Mouse (Mus musculus) liver, embryonic 12.5 days (tissue): ENCODE data around the gene Ptpn14. TPM values are rescaled to one million over a fixed set of nuclear protein-coding genes. Genes with fewer than 3 reads are reported as not detected.
A peak's percentile ranks its signal among the peaks of the same experiment; 100 is the strongest.

ENCODE experiments used
- ATAC-seq: fragments of 200-750 bp; cut with Nextera tagmentation; 2 replicates; pipeline ENCODE4 v1.8.0; 2017; ENCODE audit warnings: moderate number of reproducible peaks, mild to moderate bottlenecking, moderate library complexity
- H3K27ac ChIP-seq: fragments of 300-500 bp; sonication (generic); 2 replicates; pipeline ENCODE4 v1.5.1; 2016; ENCODE audit warnings: mild to moderate bottlenecking
- H3K27me3 ChIP-seq: fragments of 300-500 bp; sonication (generic); replicated peaks from 2 replicates; pipeline ENCODE4 v1.6.1; 2016; ENCODE audit warnings: mild to moderate bottlenecking, moderate library complexity
- H3K36me3 ChIP-seq: fragments of 300-500 bp; sonication (generic); 2 replicates; pipeline ENCODE4 v1.6.1; 2016; ENCODE audit warnings: mild to moderate bottlenecking, moderate library complexity
- H3K4me1 ChIP-seq: fragments of 300-500 bp; sonication (generic); 2 replicates; pipeline ENCODE4 v1.6.1; 2016
- H3K4me2 ChIP-seq: fragments of 300-500 bp; sonication (generic); 2 replicates; pipeline ENCODE4 v1.6.1; 2016; ENCODE audit warnings: mild to moderate bottlenecking, moderate library complexity
- H3K4me3 ChIP-seq: fragments of 300-500 bp; sonication (generic); 2 replicates; pipeline ENCODE4 v1.5.1; 2016; ENCODE audit warnings: mild to moderate bottlenecking, moderate library complexity
- H3K9ac ChIP-seq: fragments of 300-500 bp; sonication (generic); 2 replicates; pipeline ENCODE4 v1.6.1; 2016; ENCODE audit warnings: mild to moderate bottlenecking, moderate library complexity
- H3K9me3 ChIP-seq: fragments of 300-500 bp; sonication (generic); replicated peaks from 2 replicates; pipeline ENCODE4 v1.6.1; 2016; ENCODE audit warnings: mild to moderate bottlenecking, moderate library complexity
- WGBS: fragments of 180-500 bp; shearing (Covaris S2); methylation state at CpG from one replicate; pipeline ENCODE4 v1.1.7; 2016; ENCODE audit not compliant: insufficient replicate concordance; 5-methylcytosine and 5-hydroxymethylcytosine counted together
- polyA plus RNA-seq: library from polyadenylated mRNA; unstranded; fragments of >200 nt; fragmentation: Nextera tagmentation; extraction: Ambion mirVana; gene quantifications from 2 replicates; pipeline ENCODE4 v1.2.1, GENCODE M21; 2016

The Ptpn14 gene
- polyA plus RNA-seq, 1 experiment from 2014 or later: 0.70 TPM

- Histone ChIP-seq H3K36me3 (no peaks in the 10 kb centered on the region), H3K9me3 (no peaks in the 10 kb centered on the region), H3K27me3 (no peaks in the 10 kb centered on the region), H3K9ac (no peak overlapping the region), H3K27ac (no peak overlapping the region), H3K4me2 (no peak overlapping the region), H3K4me1 (peaks cover 17% of the 10 kb centered on the region), H3K4me3 (no peak overlapping the region)
- 71% methylated on average over 13 of the region's 13 CpGs for WGBS
- no peak for ATAC-seq
Measured at GRCm38 (mm10) chr1:189800211-189800961, 72.3 kb downstream of the Ptpn14 start.

DNA sequence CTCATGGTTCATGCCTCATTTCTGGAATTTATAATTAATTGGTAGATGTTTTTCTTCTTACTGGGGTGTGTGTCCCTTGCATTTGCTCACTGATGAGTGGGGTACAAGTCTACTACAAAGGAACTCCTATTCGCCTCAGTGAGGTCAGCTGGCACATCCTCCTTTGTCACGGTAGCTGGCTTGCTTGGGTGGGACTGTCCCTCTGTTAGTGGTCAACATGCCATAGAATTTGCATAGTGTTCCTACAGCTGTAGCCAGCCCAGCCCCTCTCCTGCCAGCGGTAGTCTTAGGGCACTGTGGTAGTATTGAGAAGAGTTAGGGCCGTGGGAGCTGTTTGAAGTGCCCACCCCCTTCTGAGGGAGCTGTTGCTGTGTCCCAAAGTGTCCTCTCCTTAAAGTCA is 73.2 kb downstream of the Ptpn14 start:
- no peak for ATAC-seq
- 84% methylated on average over 4 of the region's 4 CpGs for WGBS
- Histone ChIP-seq H3K27ac (no peak overlapping the region), H3K4me2 (no peak overlapping the region), H3K4me1 (peaks cover 10% of the 10 kb centered on the region), H3K27me3 (no peaks in the 10 kb centered on the region), H3K36me3 (no peaks in the 10 kb centered on the region), H3K9ac (no peak overlapping the region), H3K4me3 (no peak overlapping the region), H3K9me3 (no peaks in the 10 kb centered on the region)

DNA sequence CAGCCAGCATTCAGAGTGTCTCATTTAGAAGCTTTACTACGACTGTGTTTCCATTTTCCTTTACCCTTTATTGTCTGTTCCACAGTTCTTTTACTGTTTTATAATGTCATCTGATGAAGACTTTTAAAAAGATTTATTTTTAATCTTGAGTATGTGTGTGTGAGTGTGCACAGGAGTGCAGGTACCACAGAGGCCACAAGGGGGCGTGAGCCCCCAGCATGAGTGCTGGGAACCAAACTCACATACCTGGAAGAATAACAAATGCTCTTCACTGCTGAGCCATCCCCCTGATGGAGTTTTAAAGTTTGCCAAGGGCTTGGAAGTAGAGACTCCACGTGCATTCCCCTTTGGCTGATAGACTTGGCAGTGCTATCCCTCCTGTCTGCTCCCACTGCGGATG is 74.5 kb downstream of the Ptpn14 start:
- H3K9ac ChIP-seq: no peak overlapping the region
- H3K27ac ChIP-seq: no peak overlapping the region
- H3K27me3 ChIP-seq: no peaks in the 10 kb centered on the region
- H3K4me2 ChIP-seq: no peak overlapping the region
- no peak overlapping the region for H3K4me3 ChIP-seq
- ATAC-seq: no peak
- 79% methylated on average over 4 of the region's 4 CpGs for WGBS
- no peaks in the 10 kb centered on the region for H3K9me3 ChIP-seq
- no peaks in the 10 kb centered on the region for H3K36me3 ChIP-seq
- peaks cover 19% of the 10 kb centered on the region for H3K4me1 ChIP-seq

GRCm38 (mm10) chr1:189803742-189804141 is 75.7 kb downstream of the Ptpn14 start:
- Histone ChIP-seq H3K27ac (no peak overlapping the region), H3K9me3 (no peaks in the 10 kb centered on the region), H3K4me3 (no peak overlapping the region), H3K27me3 (no peaks in the 10 kb centered on the region), H3K4me2 (no peak overlapping the region), H3K36me3 (no peaks in the 10 kb centered on the region), H3K9ac (no peak overlapping the region), H3K4me1 (peaks cover 30% of the 10 kb centered on the region)
- ATAC-seq: no peak
- WGBS: 86% methylated on average over 11 of the region's 11 CpGs

GRCm38 (mm10) chr1:189806533-189807297 is 78.6 kb downstream of the Ptpn14 start:
- Histone ChIP-seq H3K36me3 (no peaks in the 10 kb centered on the region), H3K4me2 (no peak overlapping the region), H3K9me3 (no peaks in the 10 kb centered on the region), H3K9ac (no peak overlapping the region), H3K27ac (0 out of 2 replicates have a peak overlapping the region, but pooled peaks have one; percentile 5), H3K4me1 (peaks cover 26% of the 10 kb centered on the region), H3K27me3 (no peaks in the 10 kb centered on the region), H3K4me3 (no peak overlapping the region)
- ATAC-seq: no peak
- WGBS: 44% methylated on average over 13 of the region's 13 CpGs

- no peaks in the 10 kb centered on the region for H3K27me3 ChIP-seq
- no peak overlapping the region for H3K4me2 ChIP-seq
- H3K36me3 ChIP-seq: no peaks in the 10 kb centered on the region
- H3K9ac ChIP-seq: no peak overlapping the region
- H3K27ac ChIP-seq: peak overlapping the region; percentile 57; the same call in 1 of the 2 replicates
- H3K4me3 ChIP-seq: no peak overlapping the region
- peak; percentile 29 for ATAC-seq
- WGBS: 72% methylated on average over 6 of the region's 6 CpGs
- no peaks in the 10 kb centered on the region for H3K9me3 ChIP-seq
- H3K4me1 ChIP-seq: peaks cover 36% of the 10 kb centered on the region
Measured at GRCm38 (mm10) chr1:189808015-189808414, 79.9 kb downstream of the Ptpn14 start.

GRCm38 (mm10) chr1:189808453-189808852 is 80.4 kb downstream of the Ptpn14 start:
- H3K27ac ChIP-seq: peak overlapping the region; percentile 57

DNA sequence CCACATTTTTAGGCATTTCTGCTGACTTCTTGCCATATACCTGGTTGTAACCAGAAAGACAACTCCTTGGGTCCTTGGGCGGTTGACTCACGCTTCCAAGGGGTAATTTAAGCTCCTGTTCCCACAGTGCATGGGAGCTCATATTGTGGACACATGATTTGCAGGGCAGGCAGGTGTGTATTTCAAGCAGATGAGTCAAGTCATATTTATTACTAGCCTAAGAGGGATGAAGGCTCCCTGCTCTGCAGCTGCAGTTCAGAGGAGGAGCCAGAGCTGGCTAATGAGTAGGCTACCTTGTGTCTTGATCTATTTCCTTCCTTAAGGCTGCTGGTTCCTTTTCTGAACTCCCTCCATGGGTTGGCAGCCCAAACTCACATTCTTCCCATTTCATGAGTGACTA is 83.7 kb downstream of the Ptpn14 start:
- H3K4me3 ChIP-seq: no peak overlapping the region
- no peaks in the 10 kb centered on the region for H3K9me3 ChIP-seq
- no peaks in the 10 kb centered on the region for H3K36me3 ChIP-seq
- no peak overlapping the region for H3K27ac ChIP-seq
- WGBS: 85% methylated on average over 2 of the region's 2 CpGs
- no peak overlapping the region for H3K9ac ChIP-seq
- no peaks in the 10 kb centered on the region for H3K27me3 ChIP-seq
- no peak overlapping the region for H3K4me2 ChIP-seq
- H3K4me1 ChIP-seq: peaks cover 38% of the 10 kb centered on the region
- ATAC-seq: no peak

More at GRCm38 (mm10) chr1:189808453-189808852, 80.4 kb downstream of the Ptpn14 start:
- Histone ChIP-seq H3K27me3 (no peaks in the 10 kb centered on the region), H3K9me3 (no peaks in the 10 kb centered on the region), H3K9ac (no peak overlapping the region), H3K4me2 (no peak overlapping the region), H3K4me3 (no peak overlapping the region), H3K4me1 (peaks cover 39% of the 10 kb centered on the region), H3K36me3 (no peaks in the 10 kb centered on the region)
- WGBS: 60% methylated on average over 2 of the region's 2 CpGs
- ATAC-seq: peak; percentile 86

DNA sequence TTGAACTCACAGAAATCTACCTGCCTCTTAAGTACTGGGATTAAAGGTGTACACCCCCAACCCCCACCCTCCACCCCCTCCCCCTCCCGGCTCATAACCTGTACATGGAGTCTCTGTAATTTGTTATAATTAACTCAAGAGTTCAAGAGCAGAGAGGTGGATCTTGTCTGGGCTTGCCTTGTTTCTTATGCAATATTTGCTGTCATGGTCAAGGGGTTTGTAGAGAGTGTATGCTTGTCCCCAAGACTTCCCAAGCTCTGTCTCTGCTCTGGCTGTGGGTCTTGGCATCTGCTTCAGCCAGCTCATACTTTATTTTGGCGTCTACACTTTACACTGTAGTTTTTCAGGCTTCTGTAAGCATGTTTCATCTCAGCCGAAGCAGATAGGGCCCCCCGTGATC is 86.3 kb downstream of the Ptpn14 start:
- Histone ChIP-seq H3K9me3 (no peaks in the 10 kb centered on the region), H3K27me3 (no peaks in the 10 kb centered on the region), H3K4me3 (no peak overlapping the region), H3K4me2 (no peak overlapping the region), H3K36me3 (no peaks in the 10 kb centered on the region), H3K9ac (no peak overlapping the region), H3K27ac (no peak overlapping the region), H3K4me1 (peaks cover 14% of the 10 kb centered on the region)
- WGBS: 68% methylated on average over 4 of the region's 4 CpGs
- no peak for ATAC-seq

DNA sequence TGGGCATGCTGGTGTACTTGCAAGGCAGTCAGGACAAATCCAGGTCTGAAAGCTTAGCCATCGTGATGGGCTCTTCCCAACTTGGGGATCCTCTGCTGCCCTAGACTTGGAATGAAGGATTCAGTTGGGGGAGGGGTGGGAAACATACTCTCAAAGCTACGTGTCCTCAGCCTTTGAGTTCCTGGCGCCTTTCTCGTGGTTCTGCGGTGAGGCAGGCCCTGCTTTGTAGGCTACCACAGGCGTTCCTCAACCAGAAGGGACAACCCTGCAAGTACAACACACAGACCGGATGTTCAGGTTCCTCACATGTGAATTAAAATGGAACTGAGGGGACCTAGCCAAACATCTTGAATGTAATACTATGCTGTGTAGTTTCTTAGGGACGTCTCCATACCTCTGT is 89.0 kb downstream of the Ptpn14 start:
- Histone ChIP-seq H3K4me3 (no peak overlapping the region), H3K27me3 (0 out of 2 replicates have a peak, but pooled peaks cover 3% of the 10 kb centered on the region), H3K27ac (no peak overlapping the region), H3K36me3 (no peaks in the 10 kb centered on the region), H3K4me1 (peaks cover 22% of the 10 kb centered on the region), H3K4me2 (no peak overlapping the region), H3K9ac (no peak overlapping the region), H3K9me3 (no peaks in the 10 kb centered on the region)
- 65% methylated on average over 8 of the region's 8 CpGs for WGBS
- ATAC-seq: no peak

GRCm38 (mm10) chr1:189817810-189818209 is 89.7 kb downstream of the Ptpn14 start:
- Histone ChIP-seq H3K36me3 (no peaks in the 10 kb centered on the region), H3K9me3 (no peaks in the 10 kb centered on the region), H3K27ac (no peak overlapping the region), H3K27me3 (0 out of 2 replicates have a peak, but pooled peaks cover 3% of the 10 kb centered on the region), H3K4me1 (peaks cover 15% of the 10 kb centered on the region), H3K4me3 (no peak overlapping the region), H3K9ac (no peak overlapping the region), H3K4me2 (no peak overlapping the region)
- 79% methylated on average over 9 of the region's 9 CpGs for WGBS
- no peak for ATAC-seq

- Histone ChIP-seq H3K9ac (no peak overlapping the region), H3K27me3 (0 out of 2 replicates have a peak, but pooled peaks cover 3% of the 10 kb centered on the region), H3K27ac (no peak overlapping the region), H3K9me3 (peaks cover 5% of the 10 kb centered on the region; the same call in 1 of the 2 replicates), H3K36me3 (no peaks in the 10 kb centered on the region), H3K4me2 (no peak overlapping the region), H3K4me1 (peaks cover 9% of the 10 kb centered on the region; the same call in 1 of the 2 replicates), H3K4me3 (no peak overlapping the region)
- WGBS: 52% methylated on average over 5 of the region's 5 CpGs
- no peak for ATAC-seq
Measured at GRCm38 (mm10) chr1:189820111-189820510, 92.0 kb downstream of the Ptpn14 start.
